Mouse (Mus musculus): ENCODE results near the gene Dbndd1. TPM values are rescaled to one million over a fixed set of nuclear protein-coding genes. Genes with fewer than 3 reads are reported as not detected.
"Not testable (repeated sequence)": the region's sequence is repeated elsewhere in the genome, so short reads cannot be mapped to it uniquely, and the experiment has no call there.

Gene Dbndd1
- polyA plus RNA-seq, 1 experiment from 2014 or later, result 4.2 TPM

GRCm38 (mm10) chr8:123491280-123492075 lies 23.8 kb downstream of the Dbndd1 start:
- WGBS, result 91% methylated on average over 15 of the region's 15 CpGs

GRCm38 (mm10) chr8:123482627-123483026 lies 32.6 kb downstream of the Dbndd1 start:
- Histone ChIP-seq H3K9me3 (replicated peaks) (no peaks in the 10 kb centered on the region), H3K4me1 (peaks cover 11% of the 10 kb centered on the region), H3K4me2 (no peak overlapping the region), H3K36me3 (peaks cover 70% of the 10 kb centered on the region), H3K4me3 (replicated peaks) (no peak overlapping the region), H3K27ac (no peak overlapping the region), H3K9ac (no peak overlapping the region), H3K27me3 (no peaks in the 10 kb centered on the region)
- WGBS, result 89% methylated on average over 7 of the region's 7 CpGs
- ATAC-seq (replicated peaks; ENCODE audit: low FRiP score), result no peak

More at GRCm38 (mm10) chr8:123491280-123492075, 23.8 kb downstream of the Dbndd1 start:
- Histone ChIP-seq H3K36me3 (peaks cover 96% of the 10 kb centered on the region), H3K9me3 (replicated peaks) (no peaks in the 10 kb centered on the region), H3K4me2 (no peak overlapping the region), H3K4me3 (replicated peaks) (no peak overlapping the region), H3K27ac (no peak overlapping the region), H3K9ac (no peak overlapping the region), H3K27me3 (no peaks in the 10 kb centered on the region), H3K4me1 (no peaks in the 10 kb centered on the region)
- ATAC-seq (replicated peaks; ENCODE audit: low FRiP score), result no peak

GRCm38 (mm10) chr8:123478456-123479218 lies 36.6 kb downstream of the Dbndd1 start:
- WGBS, result 30% methylated on average over 16 of the region's 16 CpGs
- peaks cover 33% of the 10 kb centered on the region for H3K36me3 ChIP-seq

GRCm38 (mm10) chr8:123477737-123478258 lies 37.5 kb downstream of the Dbndd1 start, which contains the start of gene Afg3l1:
TSS of gene Afg3l1 (plus strand) at chr8:123477903.
- Histone ChIP-seq H3K27me3 (no peaks in the 10 kb centered on the region), H3K4me2 (peak within 1 kb of the TSS; percentile 72), H3K4me1 (peaks cover 19% of the 10 kb centered on the region), H3K36me3 (peaks cover 26% of the 10 kb centered on the region), H3K4me3 (replicated peaks) (peak within 1 kb of the TSS; percentile 80), H3K9ac (peak within 1 kb of the TSS; percentile 75), H3K9me3 (replicated peaks) (no peaks in the 10 kb centered on the region), H3K27ac (peak within 1 kb of the TSS; percentile 97)
- peak; percentile 92 for ATAC-seq (replicated peaks; ENCODE audit: low FRiP score)
- WGBS, result under 1% methylated on average over 57 of the region's 58 CpGs

More at GRCm38 (mm10) chr8:123478456-123479218, 36.6 kb downstream of the Dbndd1 start:
- Histone ChIP-seq H3K27me3 (no peaks in the 10 kb centered on the region), H3K27ac (peak overlapping the region; percentile 97), H3K4me3 (replicated peaks) (peak overlapping the region; percentile 80), H3K4me2 (peak overlapping the region; percentile 72), H3K9ac (peak overlapping the region; percentile 75), H3K9me3 (replicated peaks) (no peaks in the 10 kb centered on the region), H3K4me1 (peaks cover 19% of the 10 kb centered on the region)
- ATAC-seq (replicated peaks; ENCODE audit: low FRiP score), result no peak

- Histone ChIP-seq H3K4me1 (peaks cover 19% of the 10 kb centered on the region), H3K27ac (peak overlapping the region; percentile 97), H3K27me3 (no peaks in the 10 kb centered on the region), H3K9ac (peak overlapping the region; percentile 75), H3K36me3 (peaks cover 20% of the 10 kb centered on the region), H3K4me3 (replicated peaks) (peak overlapping the region; percentile 80), H3K9me3 (replicated peaks) (no peaks in the 10 kb centered on the region), H3K4me2 (peak overlapping the region; percentile 72)
- 10% methylated on average over 34 of the region's 34 CpGs for WGBS
- peak; percentile 37; the same call in 1 of the 2 replicates for ATAC-seq (replicated peaks; ENCODE audit: low FRiP score)
Observed at GRCm38 (mm10) chr8:123476911-123477736, 38.1 kb downstream of the Dbndd1 start.

GRCm38 (mm10) chr8:123474549-123474948 lies 40.7 kb downstream of the Dbndd1 start:
- peaks cover 19% of the 10 kb centered on the region for H3K4me1 ChIP-seq
- H3K27ac ChIP-seq; ATAC-seq (replicated peaks; ENCODE audit: low FRiP score); H3K9me3 ChIP-seq (replicated peaks); H3K4me2 ChIP-seq; H3K36me3 ChIP-seq; H3K9ac ChIP-seq; H3K27me3 ChIP-seq; H3K4me3 ChIP-seq (replicated peaks): not testable (repeated sequence)
- 63% methylated on average over 5 of the region's 5 CpGs for WGBS

GRCm38 (mm10) chr8:123472991-123473390 lies 42.3 kb downstream of the Dbndd1 start:
- H3K4me2 ChIP-seq; ATAC-seq (replicated peaks; ENCODE audit: low FRiP score); H3K4me3 ChIP-seq (replicated peaks); H3K36me3 ChIP-seq; H3K9ac ChIP-seq; H3K4me1 ChIP-seq; H3K9me3 ChIP-seq (replicated peaks); H3K27ac ChIP-seq; H3K27me3 ChIP-seq: not testable (repeated sequence)
- 58% methylated on average over 6 of the region's 6 CpGs for WGBS

- peaks cover 3% of the 10 kb centered on the region; the same call in 1 of the 2 replicates for H3K27me3 ChIP-seq
- ATAC-seq (replicated peaks; ENCODE audit: low FRiP score), result no peak
- H3K4me3 ChIP-seq (replicated peaks), result no peak overlapping the region
- WGBS, result 77% methylated on average over 3 of the region's 3 CpGs
- H3K36me3 ChIP-seq, result peaks cover 8% of the 10 kb centered on the region
- H3K4me1 ChIP-seq, result no peaks in the 10 kb centered on the region
- H3K27ac ChIP-seq, result no peak overlapping the region
- no peak overlapping the region for H3K9ac ChIP-seq
- H3K9me3 ChIP-seq (replicated peaks), result no peaks in the 10 kb centered on the region
- H3K4me2 ChIP-seq, result no peak overlapping the region
Observed at GRCm38 (mm10) chr8:123467476-123467875, 47.8 kb downstream of the Dbndd1 start.

GRCm38 (mm10) chr8:123463651-123464050 lies 51.6 kb downstream of the Dbndd1 start:
- no peaks in the 10 kb centered on the region for H3K9me3 ChIP-seq (replicated peaks)
- no peak for ATAC-seq (replicated peaks; ENCODE audit: low FRiP score)
- 85% methylated on average over 4 of the region's 4 CpGs for WGBS

More at GRCm38 (mm10) chr8:123463651-123464050, 51.6 kb downstream of the Dbndd1 start:
- Histone ChIP-seq H3K27me3 (no peaks in the 10 kb centered on the region), H3K27ac (no peak overlapping the region), H3K36me3 (peaks cover 45% of the 10 kb centered on the region), H3K4me3 (replicated peaks) (no peak overlapping the region), H3K9ac (no peak overlapping the region), H3K4me1 (no peaks in the 10 kb centered on the region), H3K4me2 (no peak overlapping the region)

All from kidney, embryonic 15.5 days (tissue).